8 mouse cellular contexts compared by ENCODE assay signal in genomic region chr19:4625179-4625828, GRCm38 (mm10). TPM values are rescaled to one million over a fixed set of nuclear protein-coding genes. Genes with fewer than 3 reads are reported as not detected.
DNase-seq lines count a peak whose midpoint lies in the region; ATAC-seq and TF ChIP-seq lines count a peak whose summit lies in the region.

Gene Rce1, minus strand, starts transcription at chr19:4625641.

- no peaks in the 10 kb centered on the region for H3K9me3 ChIP-seq in embryonic facial prominence, embryonic 12.5 days
- no peaks in the 10 kb centered on the region for H3K9me3 ChIP-seq in limb, embryonic 12.5 days
- H3K9me3 ChIP-seq in midbrain, embryonic 14.5 days (ENCODE audit: control insufficient read depth, low read length) = no peaks in the 10 kb centered on the region

- peaks cover 25% of the 10 kb centered on the region for H3K4me1 ChIP-seq in embryonic facial prominence, embryonic 12.5 days
- H3K4me1 ChIP-seq in kidney, adult 2 months (ENCODE audit: control insufficient read depth, insufficient read depth, low read length) = peaks cover 13% of the 10 kb centered on the region; the same call in 1 of the 2 replicates
- peaks cover 28% of the 10 kb centered on the region for H3K4me1 ChIP-seq in limb, embryonic 12.5 days (replicated peaks)
- peaks cover 13% of the 10 kb centered on the region for H3K4me1 ChIP-seq in midbrain, embryonic 14.5 days (ENCODE audit: control insufficient read depth, insufficient read depth, low read length)

- DNase-seq in 3T3-L1 (ENCODE audit: low read depth, low spot score) = peak; percentile 88
- peak; percentile 92 to 95 for DNase-seq in adrenal gland, postnatal 36 days
- DNase-seq in heart, adult 18-20 months = peak; percentile 92 to 95
- DNase-seq in kidney, adult 2 months = peak; percentile 94
- peak; percentile 97 for DNase-seq in midbrain, embryonic 14.5 days
- DNase-seq in spleen, adult 12 weeks (ENCODE audit: low spot score) = peak; percentile 93

- peak within 1 kb of the TSS; percentile 94 for H3K27ac ChIP-seq in embryonic facial prominence, embryonic 12.5 days
- H3K27ac ChIP-seq in kidney, adult 2 months (ENCODE audit: insufficient read depth, low read depth, low read length) = peak within 1 kb of the TSS; percentile 82
- peak within 1 kb of the TSS; percentile 92 for H3K27ac ChIP-seq in limb, embryonic 12.5 days
- peak within 1 kb of the TSS; percentile 91 for H3K27ac ChIP-seq in midbrain, embryonic 14.5 days (replicated peaks; ENCODE audit: low read depth, low read length)

- H3K9ac ChIP-seq in embryonic facial prominence, embryonic 12.5 days = peak within 1 kb of the TSS; percentile 92
- peak within 1 kb of the TSS; percentile 94 for H3K9ac ChIP-seq in limb, embryonic 12.5 days (replicated peaks)
- peak within 1 kb of the TSS; percentile 85 for H3K9ac ChIP-seq in midbrain, embryonic 14.5 days (replicated peaks; ENCODE audit: low read length)

- peak within 1 kb of the TSS; percentile 88 for H3K4me3 ChIP-seq in embryonic facial prominence, embryonic 12.5 days
- peak within 1 kb of the TSS; percentile 98 for H3K4me3 ChIP-seq in kidney, adult 2 months (ENCODE audit: insufficient read depth, low read depth, low read length)
- peak within 1 kb of the TSS; percentile 90 for H3K4me3 ChIP-seq in limb, embryonic 12.5 days (replicated peaks)
- peak within 1 kb of the TSS; percentile 81 for H3K4me3 ChIP-seq in midbrain, embryonic 14.5 days (replicated peaks; ENCODE audit: low read depth, low read length)

- no peaks in the 10 kb centered on the region for H3K27me3 ChIP-seq in embryonic facial prominence, embryonic 12.5 days
- no peaks in the 10 kb centered on the region for H3K27me3 ChIP-seq in kidney, adult 2 months (replicated peaks; ENCODE audit: control insufficient read depth, insufficient read depth, low read length)
- no peaks in the 10 kb centered on the region for H3K27me3 ChIP-seq in limb, embryonic 12.5 days
- no peaks in the 10 kb centered on the region for H3K27me3 ChIP-seq in midbrain, embryonic 14.5 days (ENCODE audit: control insufficient read depth, insufficient read depth, low read length)

- ATAC-seq in embryonic facial prominence, embryonic 12.5 days (ENCODE audit: insufficient number of reproducible peaks, insufficient read depth, low FRiP score, low TSS enrichment) = peak; percentile 81
- ATAC-seq in limb, embryonic 12.5 days (ENCODE audit: insufficient number of reproducible peaks, insufficient read depth, low FRiP score, low TSS enrichment, low read depth) = peak; percentile 80
- peak; percentile 91 for ATAC-seq in midbrain, embryonic 14.5 days (ENCODE audit: low FRiP score, low TSS enrichment)

- TF ChIP-seq CTCF in kidney, adult 2 months (conservative IDR thresholded peaks at IDR 0.05; ENCODE audit: insufficient read depth, insufficient read length, low read depth, low read length) = no peak

- peak within 1 kb of the TSS; percentile 82 for H3K4me2 ChIP-seq in embryonic facial prominence, embryonic 12.5 days (replicated peaks)
- peak within 1 kb of the TSS; percentile 82 for H3K4me2 ChIP-seq in limb, embryonic 12.5 days
- peak within 1 kb of the TSS; percentile 95 for H3K4me2 ChIP-seq in midbrain, embryonic 14.5 days (ENCODE audit: low read length)

- WGBS in embryonic facial prominence, embryonic 12.5 days = 1% methylated on average over 64 of the region's 64 CpGs
- under 1% methylated on average over 64 of the region's 64 CpGs for WGBS in kidney, adult 2 months
- under 1% methylated on average over 63 of the region's 64 CpGs for WGBS in limb, embryonic 12.5 days
- under 1% methylated on average over 64 of the region's 64 CpGs for WGBS in midbrain, embryonic 14.5 days

- no peak for TF ChIP-seq POLR2A in kidney, adult 2 months (IDR thresholded peaks at IDR 0.05; ENCODE audit: low read depth, low read length)

- peaks cover 35% of the 10 kb centered on the region for H3K36me3 ChIP-seq in embryonic facial prominence, embryonic 12.5 days
- no peaks in the 10 kb centered on the region for H3K36me3 ChIP-seq in kidney, adult 2 months (ENCODE audit: control insufficient read depth, insufficient read depth, low read length)
- H3K36me3 ChIP-seq in limb, embryonic 12.5 days = peaks cover 39% of the 10 kb centered on the region
- H3K36me3 ChIP-seq in midbrain, embryonic 14.5 days (ENCODE audit: control insufficient read depth, insufficient read depth, low read length) = peaks cover 37% of the 10 kb centered on the region

RNA-seq across cellular contexts. Expression of gene Rce1, which starts in this region (rescaled TPM):
- total RNA-seq in adrenal gland, postnatal 36 days (2021) = 10 to 100 TPM; 36.2 to 38.3 TPM
- polyA plus RNA-seq in embryonic facial prominence, embryonic 12.5 days (2016; fragmentation: Nextera tagmentation; extraction: Ambion mirVana) = 64.6 and 67.9 TPM in 2 replicates
- total RNA-seq in heart, adult 18-20 months (2021) = 10 to 100 TPM in 1 of 2 experiments, 1 to 10 TPM in 1; 9.1 to 10.3 TPM
- polyA plus RNA-seq in kidney, adult 2 months (2012; rRNA removed) = 82.2 and 92.8 TPM in 2 replicates
- polyA plus RNA-seq in limb, embryonic 12.5 days (2016; fragmentation: Nextera tagmentation; extraction: Ambion mirVana) = 68.1 and 68.8 TPM in 2 replicates
- polyA plus RNA-seq in midbrain, embryonic 14.5 days (2014; fragmentation: Nextera tagmentation; extraction: Ambion mirVana) = 48.5 and 52.1 TPM in 2 replicates

Comparison
In these comparisons a context has a peak if more than half of its experiments do, and no peak if none do; other contexts are left out.
1. Peak in every context shown above with its lines: DNase-seq, ATAC-seq, H3K4me3 ChIP-seq and H3K27ac ChIP-seq.